Mouse (Mus musculus) heart, postnatal 0 days (tissue): ENCODE measurements at regions not wholly inside any gene's neighbourhood (a gene's known extent, or its start where the extent isn't known, plus 50 kb on each side); places are given as distances from the start of the nearest gene placed in this dataset.

Source experiments
- CTCF ChIP-seq: IDR thresholded peaks from 2 replicates; pipeline ENCODE4 v1.5.1; 2016; ENCODE audit warnings: antibody characterized with exemption, control low read depth, low read depth
- EP300 ChIP-seq: IDR thresholded peaks from 2 replicates; pipeline ENCODE4 v1.6.1; 2016; ENCODE audit warnings: antibody characterized with exemption, low read depth

DNA sequence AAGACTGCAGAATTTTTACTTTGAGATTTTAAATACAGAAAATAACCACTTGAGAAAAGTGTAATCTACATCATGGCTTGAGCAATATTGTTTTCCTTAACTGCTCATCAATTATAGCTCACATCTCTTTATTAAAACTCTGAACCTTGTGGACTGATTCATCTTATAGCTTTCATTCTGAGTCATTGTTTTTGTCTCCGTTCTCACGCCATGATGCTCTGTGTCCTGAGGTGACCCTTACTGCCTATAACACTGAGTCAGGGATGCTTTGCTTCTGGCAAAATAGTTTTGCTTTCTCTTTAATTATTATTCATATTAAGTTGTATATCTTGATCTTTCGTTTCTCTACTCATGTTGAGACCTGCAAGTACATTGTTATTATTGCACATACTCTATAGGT lies 1302.6 kb downstream of the Zfp704 start:
- TF ChIP-seq CTCF: no peak
- no peak for TF ChIP-seq EP300
